Mouse (Mus musculus) cerebellum, postnatal 36 days (tissue): ENCODE data around the gene Polr2l.

ENCODE experiments used
- DNase-seq, 2 experiments: peaks; one replicate each; pipeline ENCODE4 v3.0.0; 2021 to 2022; ENCODE audit warnings: mixed read lengths in 2 of 2

The Polr2l gene

GRCm38 (mm10) chr7:141467230-141468030, 7.5 kb downstream of the Polr2l start, which contains the start of gene Cd151:
Gene Cd151 (plus strand): TSS chr7:141467392.
- DNase-seq: peak; percentile 59 to 71

GRCm38 (mm10) chr7:141466607-141467148, 8.3 kb downstream of the Polr2l start:
- peak in 1 of 2 experiments; percentile 24 for DNase-seq

- DNase-seq: no peak
These were observed 8.9 kb downstream of the Polr2l start for GRCm38 (mm10) chr7:141466045-141466394.

GRCm38 (mm10) chr7:141465388-141466044, 9.4 kb downstream of the Polr2l start:
- DNase-seq: no peak

GRCm38 (mm10) chr7:141464603-141465201, 10.2 kb downstream of the Polr2l start:
- DNase-seq: no peak

- no peak for DNase-seq
These were observed 10.9 kb downstream of the Polr2l start for GRCm38 (mm10) chr7:141463824-141464602.

- DNase-seq: no peak
These were observed 12.6 kb downstream of the Polr2l start for GRCm38 (mm10) chr7:141462333-141462821.

- peak in 1 of 2 experiments; percentile 28 for DNase-seq
These were observed 13.2 kb downstream of the Polr2l start for GRCm38 (mm10) chr7:141461521-141462332.

GRCm38 (mm10) chr7:141460391-141461113, 14.4 kb downstream of the Polr2l start, which contains the start of gene Cracr2b:
Gene Cracr2b (plus strand): TSS chr7:141461094.
- no peak for DNase-seq

GRCm38 (mm10) chr7:141460001-141460390, 14.9 kb downstream of the Polr2l start:
- no peak for DNase-seq

- peak; percentile 74 to 78 for DNase-seq
These were observed 15.6 kb downstream of the Polr2l start for GRCm38 (mm10) chr7:141459301-141459711.

GRCm38 (mm10) chr7:141458661-141459060, 16.3 kb downstream of the Polr2l start:
- peak; percentile 42 to 44 for DNase-seq

GRCm38 (mm10) chr7:141457986-141458660, 16.8 kb downstream of the Polr2l start:
- DNase-seq: peak; percentile 65 to 70

- DNase-seq: peak in 1 of 2 experiments; percentile 25
These were observed 17.7 kb downstream of the Polr2l start for GRCm38 (mm10) chr7:141457236-141457635.

GRCm38 (mm10) chr7:141456739-141457138, 18.2 kb downstream of the Polr2l start:
- DNase-seq: no peak

- peak; percentile 60 to 63 for DNase-seq
These were observed 19.2 kb downstream of the Polr2l start for GRCm38 (mm10) chr7:141455610-141456314.

- peak; percentile 87 to 93 for DNase-seq
These were observed 19.9 kb downstream of the Polr2l start, which contains the start of gene Pnpla2 for GRCm38 (mm10) chr7:141454967-141455551. Gene Pnpla2 (plus strand): TSS chr7:141455198.

- DNase-seq: no peak
These were observed 21.3 kb downstream of the Polr2l start for GRCm38 (mm10) chr7:141453636-141454035.

- no peak for DNase-seq
These were observed 23.0 kb downstream of the Polr2l start for GRCm38 (mm10) chr7:141451928-141452327.
